Mouse (Mus musculus): ENCODE data around the gene Ptpdc1.

- TF ChIP-seq EP300 (IDR thresholded peaks at IDR 0.05; ENCODE audit: insufficient read depth, low read depth, low read length) (no peak), CTCF (IDR thresholded peaks at IDR 0.05) (no peak)
These were observed 17.6 kb upstream of the Ptpdc1 start for GRCm38 (mm10) chr13:48643072-48643471.

All from heart, adult 2 months (tissue).